Mouse (Mus musculus): ENCODE measurements around the gene Myh2.

DNA sequence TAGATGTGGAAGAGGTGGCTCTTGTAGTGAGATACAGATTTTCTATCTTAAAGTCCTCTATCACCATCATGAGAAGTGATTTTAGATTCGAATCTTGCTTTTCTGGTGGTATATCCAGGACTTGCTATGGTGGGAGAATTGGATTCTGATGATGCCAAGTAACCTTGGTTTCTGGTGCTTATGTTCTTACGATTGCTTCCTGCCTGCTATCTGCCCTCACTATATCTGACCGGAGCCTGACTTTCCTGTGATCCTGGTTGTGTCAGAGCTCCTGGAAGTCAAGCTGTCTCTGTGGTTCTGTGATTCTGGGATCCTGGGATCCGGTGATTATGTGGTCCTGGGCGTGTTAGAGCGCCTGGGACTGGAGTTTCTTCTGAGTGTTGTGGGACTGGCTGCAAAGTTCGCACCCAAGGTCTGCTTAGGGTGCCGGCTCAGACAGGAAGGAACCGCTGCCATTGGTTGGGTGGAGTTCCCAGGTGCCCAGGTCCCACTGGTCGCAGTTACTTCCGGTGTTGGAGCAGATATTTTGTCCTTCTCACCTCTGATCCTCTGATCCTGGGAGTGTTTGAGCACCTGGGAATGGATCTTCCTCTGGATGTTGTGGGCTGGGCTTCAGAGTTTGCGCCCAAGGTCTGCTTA lies 23.4 kb upstream of the Myh2 start:
- TF ChIP-seq CTCF (IDR thresholded peaks at IDR 0.05; ENCODE audit: borderline replicate concordance, control insufficient read depth, extremely low read depth, insufficient read depth, low read length, poor library complexity) (no peak), POLR2A (IDR thresholded peaks at IDR 0.05; ENCODE audit: control insufficient read depth, extremely low read depth, insufficient read depth, low read length, poor library complexity) (no peak)
